Mouse (Mus musculus): ENCODE measurements around the gene Gmnn.

Gmnn gene

DNA sequence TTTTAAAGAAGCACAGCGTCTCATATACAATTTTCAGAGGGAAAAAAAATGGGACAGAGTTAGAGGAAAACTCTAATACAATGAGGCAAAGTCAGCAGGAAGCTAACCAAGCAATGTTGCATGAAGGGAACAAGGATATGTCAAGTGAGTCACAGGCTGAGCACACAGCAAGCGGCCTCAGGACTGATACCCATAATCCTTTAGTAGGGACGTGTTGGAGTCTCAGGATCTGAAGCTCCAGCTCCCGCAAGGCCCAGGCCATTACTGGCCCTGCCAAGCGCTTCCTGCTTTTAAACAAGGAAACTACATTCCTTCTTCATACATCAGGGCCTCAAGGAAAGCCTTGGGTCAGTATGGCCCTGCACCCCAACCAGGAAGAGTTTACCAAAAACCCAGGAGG is 59.6 kb downstream of the Gmnn start:
- DNase-seq: no peak

All from kidney, postnatal 25 days (tissue).